Mouse (Mus musculus) spleen, embryonic (tissue): ENCODE measurements at regions not wholly inside any gene's neighbourhood (a gene's known extent, or its start where the extent isn't known, plus 50 kb on each side); places are given as distances from the start of the nearest gene placed in this dataset.
"Not testable (repeated sequence)": the region's sequence is repeated elsewhere in the genome, so short reads cannot be mapped to it uniquely, and the experiment has no call there.

Experiments
- CTCF ChIA-PET: fragments of 350-600 bp; sonication (Branson Sonifier 250); formaldehyde crosslinking; loops from one replicate; lab custom pipeline; 2022; lab: Charles Lee

DNA sequence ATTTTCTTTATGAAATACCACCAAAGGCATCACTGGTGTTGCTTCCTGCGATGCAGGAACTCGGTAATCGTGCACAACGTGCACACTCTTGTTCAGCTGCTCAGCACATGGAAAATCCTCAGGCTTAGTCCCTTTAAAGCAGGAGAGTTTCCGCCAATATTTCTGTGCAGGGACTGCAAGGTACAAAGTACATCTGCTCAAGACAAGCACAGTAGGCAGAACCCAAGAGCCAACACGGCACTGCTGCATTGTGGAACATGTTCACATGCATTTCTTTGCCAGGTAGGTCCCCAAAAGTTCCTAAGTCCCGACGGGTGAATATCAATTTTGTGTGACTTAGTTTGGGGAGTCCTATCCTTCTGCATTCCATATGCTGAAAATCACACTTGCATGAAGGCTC lies 808.0 kb upstream of the Pou3f3 start:
- CTCF ChIA-PET, result no interaction called here

- CTCF ChIA-PET, result no interaction called here
Measured at GRCm38 (mm10) chr1:41888213-41888612, 807.4 kb upstream of the Pou3f3 start.

DNA sequence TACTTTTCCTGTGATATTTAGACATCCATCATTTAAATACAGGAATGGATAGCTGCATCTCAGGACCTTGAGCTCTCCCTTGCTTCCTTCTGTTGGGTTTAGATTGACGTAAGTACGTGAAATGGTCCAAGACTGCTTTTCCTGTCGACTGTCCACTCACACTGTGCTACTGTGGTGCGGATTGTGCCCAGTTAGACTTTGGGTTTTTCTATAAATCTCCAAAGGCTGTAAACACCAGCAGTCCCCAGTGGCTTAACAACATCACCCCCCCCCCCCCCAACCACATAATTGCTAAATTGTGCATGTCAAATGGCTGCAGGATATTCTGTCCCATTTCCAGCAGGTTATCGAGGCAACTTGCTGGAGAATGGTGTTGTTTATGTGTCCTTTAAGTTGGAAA lies 806.6 kb upstream of the Pou3f3 start:
- CTCF ChIA-PET, result no interaction called here

GRCm38 (mm10) chr1:41889940-41890339 lies 805.6 kb upstream of the Pou3f3 start:
- CTCF ChIA-PET, result no interaction called here

GRCm38 (mm10) chr1:41890714-41891689 lies 804.6 kb upstream of the Pou3f3 start:
- CTCF ChIA-PET, result no interaction called here

- CTCF ChIA-PET, result no interaction called here
Measured at GRCm38 (mm10) chr1:41891730-41892129, 803.8 kb upstream of the Pou3f3 start.

GRCm38 (mm10) chr1:41892376-41892775 lies 803.2 kb upstream of the Pou3f3 start:
- CTCF ChIA-PET, result no interaction called here

GRCm38 (mm10) chr1:41897768-41898330 lies 797.7 kb upstream of the Pou3f3 start:
- CTCF ChIA-PET, result no interaction called here

- CTCF ChIA-PET, result no interaction called here
Measured at GRCm38 (mm10) chr1:41900370-41900769, 795.2 kb upstream of the Pou3f3 start.

- CTCF ChIA-PET, result no interaction called here
Measured at GRCm38 (mm10) chr1:41905971-41906370, 789.6 kb upstream of the Pou3f3 start.

DNA sequence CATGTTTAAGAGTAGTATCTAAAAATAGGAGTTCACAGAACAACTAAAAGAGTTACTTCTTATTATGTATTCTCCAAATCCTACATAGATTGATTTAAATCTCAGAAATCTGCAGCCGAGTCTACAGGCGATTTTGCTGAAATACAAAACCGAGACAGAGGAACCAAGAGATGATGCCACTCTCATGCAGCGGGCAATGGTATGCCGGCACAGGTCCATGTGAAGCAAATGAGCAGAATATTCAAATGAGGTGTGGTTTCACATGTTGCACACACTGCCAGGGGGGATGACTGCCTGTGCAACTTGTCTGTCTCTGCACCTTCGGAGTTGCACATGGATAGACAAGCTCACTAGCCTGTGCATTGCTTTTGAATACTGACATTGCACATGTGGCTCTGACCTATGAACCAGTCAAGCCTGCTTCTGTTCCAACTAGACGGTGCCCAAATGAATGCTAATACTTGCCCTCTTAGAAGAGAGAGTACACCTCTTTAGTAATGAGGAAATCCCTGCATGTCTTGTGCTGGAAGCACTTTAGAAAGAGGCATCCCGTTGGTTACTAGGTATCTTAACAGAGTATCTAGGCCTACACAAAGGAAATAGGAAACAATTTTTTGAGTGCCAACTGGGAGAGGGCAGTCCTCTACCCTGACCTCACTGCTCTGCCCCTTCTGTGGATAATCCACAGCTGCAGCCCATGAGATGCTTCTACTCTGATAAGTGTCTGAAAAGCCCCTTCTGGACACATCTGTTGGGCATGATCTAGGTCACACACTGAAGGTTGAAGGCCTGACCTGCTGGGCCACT lies 787.4 kb upstream of the Pou3f3 start:
- CTCF ChIA-PET, result no interaction called here

GRCm38 (mm10) chr1:41908808-41909110 lies 786.8 kb upstream of the Pou3f3 start:
- CTCF ChIA-PET, result no interaction called here

GRCm38 (mm10) chr1:41909799-41910198 lies 785.8 kb upstream of the Pou3f3 start:
- CTCF ChIA-PET, result no interaction called here

- CTCF ChIA-PET, result no interaction called here
Measured at GRCm38 (mm10) chr1:41916730-41917347, 778.7 kb upstream of the Pou3f3 start.

DNA sequence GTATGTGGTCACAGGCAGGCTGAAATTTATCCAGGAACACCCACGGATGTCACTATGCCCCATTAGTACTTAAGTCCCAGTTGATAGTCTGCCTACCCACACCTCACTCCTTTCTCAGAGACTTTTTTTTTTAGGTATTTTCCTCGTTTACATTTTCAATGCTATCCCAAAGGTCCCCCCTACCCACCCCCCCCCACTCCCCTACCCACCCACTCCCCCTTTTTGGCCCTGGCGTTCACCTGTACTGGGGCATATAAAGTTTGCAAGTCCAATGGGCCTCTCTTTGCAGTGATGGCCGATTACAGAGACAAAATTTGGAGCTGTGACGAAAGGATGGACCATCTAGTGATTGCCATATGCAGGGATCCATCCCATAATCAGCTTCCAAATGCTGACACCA lies 777.8 kb upstream of the Pou3f3 start:
- CTCF ChIA-PET, result not testable (repeated sequence)

DNA sequence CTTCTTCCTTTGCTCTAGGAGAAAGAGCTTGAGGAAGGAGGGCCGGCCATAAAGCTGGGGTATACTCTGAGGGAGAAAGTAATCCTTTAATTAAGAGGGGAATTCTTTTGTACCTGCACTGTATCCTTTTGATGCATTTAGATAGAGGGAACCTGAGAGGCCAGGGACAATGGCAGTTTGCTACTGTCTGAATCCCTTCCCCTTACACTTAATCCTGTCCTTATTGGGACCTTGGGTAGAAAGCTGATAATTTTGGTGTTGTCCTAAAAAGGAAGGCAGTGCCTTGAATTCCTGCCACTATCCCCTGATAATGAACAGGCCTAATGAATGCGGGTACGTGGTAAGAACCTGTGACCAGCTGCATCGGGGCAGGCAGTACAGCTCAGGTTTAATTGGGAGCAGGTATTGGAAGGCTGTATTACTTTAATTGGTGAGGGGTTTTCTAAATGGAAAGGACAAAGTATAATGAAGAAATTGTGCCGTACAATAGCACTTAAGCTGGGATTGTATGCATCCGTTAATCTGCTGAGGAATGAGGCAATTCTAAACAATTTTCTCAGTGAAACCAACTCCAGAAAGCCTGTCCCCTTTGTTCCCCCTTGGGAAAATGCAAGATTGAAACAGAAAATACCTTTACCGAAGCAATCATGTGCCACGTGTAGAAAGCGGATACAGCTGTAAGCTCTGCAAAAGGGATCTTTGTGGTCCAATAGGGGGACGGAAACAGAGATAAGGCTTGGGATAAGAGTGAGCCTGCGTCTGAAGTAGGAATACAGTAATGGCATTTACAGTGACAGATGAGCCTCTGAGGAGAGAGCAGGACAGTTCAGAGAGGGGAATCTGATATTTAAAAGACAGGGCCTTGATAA lies 776.9 kb upstream of the Pou3f3 start:
- CTCF ChIA-PET, result no interaction called here

DNA sequence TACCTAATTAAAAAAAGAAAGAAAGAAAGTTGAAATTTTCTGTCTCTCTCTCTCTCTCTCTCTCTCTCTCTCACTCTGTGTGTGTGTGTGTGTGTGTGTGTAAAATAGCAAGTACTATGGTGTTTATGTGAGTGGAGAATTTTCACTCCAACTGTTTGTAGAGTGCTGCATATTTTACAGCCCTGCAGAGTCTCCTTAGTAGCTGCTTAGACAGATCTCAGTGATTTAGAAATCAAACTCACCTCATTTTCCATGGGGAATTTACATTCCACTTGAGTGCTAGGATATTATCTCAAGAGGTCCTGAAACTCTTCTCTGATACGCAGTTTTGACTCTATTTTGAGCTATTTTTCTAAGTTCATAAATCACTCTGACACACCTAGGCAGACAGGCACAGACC lies 761.8 kb upstream of the Pou3f3 start:
- CTCF ChIA-PET, result no interaction called here

GRCm38 (mm10) chr1:41935912-41936478 lies 759.6 kb upstream of the Pou3f3 start:
- CTCF ChIA-PET, result no interaction called here

- CTCF ChIA-PET, result no interaction called here
Measured at GRCm38 (mm10) chr1:41960982-41961381, 734.6 kb upstream of the Pou3f3 start.

- CTCF ChIA-PET, result no interaction called here
Measured at GRCm38 (mm10) chr1:41981545-41981944, 714.0 kb upstream of the Pou3f3 start.

DNA sequence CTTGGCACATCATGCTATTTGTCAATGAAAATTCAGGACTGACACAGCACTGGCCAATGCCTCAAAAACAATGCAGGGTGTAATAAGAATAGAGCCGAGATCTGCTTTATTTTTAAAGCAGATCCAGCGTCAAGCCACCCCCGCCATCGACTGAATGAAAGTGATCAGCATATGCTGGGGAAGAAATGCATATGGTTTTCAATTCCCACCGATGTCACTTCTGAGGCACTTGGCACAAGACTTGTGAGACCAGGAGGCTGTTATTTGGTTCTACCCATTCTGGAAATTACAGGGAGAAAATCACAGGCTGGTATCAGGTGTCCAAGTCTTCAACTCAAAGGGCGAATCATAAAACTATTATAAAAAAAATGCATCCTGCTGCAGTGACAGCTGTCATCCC lies 689.3 kb upstream of the Pou3f3 start:
- CTCF ChIA-PET, result no interaction called here
